Mouse (Mus musculus) hindbrain, embryonic 10.5 days (tissue): ENCODE results near the gene Rit1. TPM values are rescaled to one million over a fixed set of nuclear protein-coding genes. Genes with fewer than 3 reads are reported as not detected.

Source experiments
- polyA plus RNA-seq: library from polyadenylated mRNA; unstranded; fragments of >200 nt; fragmentation: Nextera tagmentation; extraction: Ambion mirVana; gene quantifications from 2 replicates; pipeline ENCODE4 v1.2.1, GENCODE M21; 2016

Gene Rit1
- polyA plus RNA-seq, 1 experiment from 2014 or later = 48.5 TPM

Other genes starting within 250 kb of the Rit1 start
- 13.4 and 24.0 TPM in 2 replicates for gene Lmna, start 206.9 kb upstream of the Rit1 start, polyA plus RNA-seq
- gene Mex3a, start 184.4 kb upstream of the Rit1 start, polyA plus RNA-seq = 30.7 and 31.0 TPM in 2 replicates
- 2.1 and 2.9 TPM in 2 replicates for gene Rab25, start 168.5 kb upstream of the Rit1 start, polyA plus RNA-seq
- 173 and 180 TPM in 2 replicates for gene Lamtor2, start 163.8 kb upstream of the Rit1 start, polyA plus RNA-seq
- 69.0 and 72.5 TPM in 2 replicates for gene Ubqln4, start 163.1 kb upstream of the Rit1 start, polyA plus RNA-seq
- gene Ssr2, start 141.0 kb upstream of the Rit1 start, polyA plus RNA-seq = 207 and 220 TPM in 2 replicates
- 111 and 123 TPM in 2 replicates for gene Arhgef2, start 110.9 kb upstream of the Rit1 start, polyA plus RNA-seq
- not detected in 2 replicates for gene Rxfp4, start 63.7 kb upstream of the Rit1 start, polyA plus RNA-seq
- gene Khdc4, start 31.0 kb upstream of the Rit1 start, polyA plus RNA-seq = 99.6 and 102 TPM in 2 replicates
- gene Syt11, start 58.3 kb downstream of the Rit1 start, polyA plus RNA-seq = 112 and 147 TPM in 2 replicates
- gene Gon4l, start 118.4 kb downstream of the Rit1 start, polyA plus RNA-seq = 16.1 and 18.6 TPM in 2 replicates
- 58.6 and 64.8 TPM in 2 replicates for gene Msto1, start 197.2 kb downstream of the Rit1 start, polyA plus RNA-seq
- gene Ash1l, start 233.8 kb downstream of the Rit1 start, polyA plus RNA-seq = 12.3 and 12.9 TPM in 2 replicates
- 132 and 142 TPM in 2 replicates for gene Dap3, start 234.3 kb downstream of the Rit1 start, polyA plus RNA-seq